Mouse (Mus musculus) CH12.LX (cell line): Measurements from ENCODE around the gene Ednra.

Experiments used
- CTCF ChIP-seq, 2 experiments: IDR thresholded peaks in 1 of 2; conservative IDR thresholded peaks in 1 of 2; 2 replicates each; pipeline ENCODE4 v1.5.1; 2011 to 2012; ENCODE audit warnings: low read depth in 2 of 2, low read length in 2 of 2, improper control_type of control experiment in 1 of 2, inconsistent platforms in 1 of 2, mild to moderate bottlenecking in 1 of 2, moderate library complexity in 1 of 2
- E2F4 ChIP-seq: IDR thresholded peaks from 2 replicates; pipeline ENCODE4 v1.6.1; 2011; ENCODE audit warnings: low read depth, low read length, improper control_type of control experiment; ENCODE audit not compliant: insufficient replicate concordance
- ELF1 ChIP-seq: IDR thresholded peaks from 2 replicates; pipeline ENCODE4 v1.6.1; 2014; ENCODE audit warnings: low read depth, mild to moderate bottlenecking, inconsistent platforms, low read length, improper control_type of control experiment
- EP300 ChIP-seq: IDR thresholded peaks from 2 replicates; pipeline ENCODE4 v1.6.1; 2011; ENCODE audit warnings: low read length, improper control_type of control experiment
- MXI1 ChIP-seq: IDR thresholded peaks from 2 replicates; pipeline ENCODE4 v1.6.1; 2011; ENCODE audit warnings: mild to moderate bottlenecking, low read depth, low read length, improper control_type of control experiment
- NELFE ChIP-seq: IDR thresholded peaks from 2 replicates; pipeline ENCODE4 v1.6.1; 2011; ENCODE audit warnings: low read depth, low read length, improper control_type of control experiment
- NRF1 ChIP-seq: IDR thresholded peaks from 2 replicates; pipeline ENCODE4 v1.6.1; 2014; ENCODE audit warnings: low read depth, mild to moderate bottlenecking, inconsistent platforms, low read length, improper control_type of control experiment, moderate library complexity
- POLR2A ChIP-seq: IDR thresholded peaks from 2 replicates; pipeline ENCODE4 v1.6.1; 2011; ENCODE audit warnings: low read depth, mild to moderate bottlenecking, improper control_type of control experiment, low read length

DNA sequence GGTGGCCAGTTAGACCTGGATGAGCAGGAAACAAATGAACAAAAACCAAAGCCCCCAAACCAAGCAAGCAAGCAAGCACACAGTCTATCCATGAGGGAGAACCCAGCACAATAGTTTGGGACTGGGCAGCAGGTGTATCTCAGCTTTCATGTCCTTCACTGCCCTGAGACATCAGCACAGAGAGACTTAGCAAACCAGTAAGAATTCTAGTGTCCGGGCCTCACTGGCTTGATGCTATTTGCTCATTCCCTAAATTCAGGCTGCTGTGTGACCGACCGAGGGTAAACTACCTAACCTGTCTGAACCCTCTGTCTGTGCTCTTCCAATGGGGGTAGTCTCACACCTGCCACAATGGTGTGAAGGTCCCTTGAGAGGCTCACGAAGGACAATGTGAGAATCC, 29.7 kb downstream of the Ednra start:
- TF ChIP-seq EP300 (no peak), E2F4 (no peak), CTCF (conservative IDR thresholded peaks at IDR 0.05 in 1 of 2, IDR thresholded peaks at IDR 0.05 in 1 of 2; ENCODE audit: low read depth in 2 of 2, low read length in 2 of 2) (no peak), MXI1 (no peak), NRF1 (no peak), POLR2A (no peak), NELFE (no peak), ELF1 (no peak)
